Mouse (Mus musculus): ENCODE measurements around the gene Entpd7. TPM values are rescaled to one million over a fixed set of nuclear protein-coding genes. Genes with fewer than 3 reads are reported as not detected.
A peak's percentile ranks its signal among the peaks of the same experiment; 100 is the strongest.

Entpd7 gene
- polyA plus RNA-seq, 1 experiment: 6.5 TPM

- Histone ChIP-seq H3K27me3 (replicated peaks; ENCODE audit: control insufficient read depth, insufficient read depth, low read length) (no peaks in the 10 kb centered on the region), H3K36me3 (ENCODE audit: control insufficient read depth, insufficient read depth, low read length) (no peaks in the 10 kb centered on the region; the same call in 1 of the 2 replicates), H3K4me1 (ENCODE audit: control insufficient read depth, insufficient read depth, low read length) (peaks cover 15% of the 10 kb centered on the region), H3K4me3 (ENCODE audit: insufficient read depth, low read depth, low read length) (no peak overlapping the region), H3K27ac (ENCODE audit: insufficient read depth, low read depth, low read length) (peak overlapping the region; percentile 71; the same call in 1 of the 2 replicates)
- WGBS: 42% methylated on average over 5 of the region's 5 CpGs
- DNase-seq: peak; percentile 65
- TF ChIP-seq CTCF (conservative IDR thresholded peaks at IDR 0.05; ENCODE audit: insufficient read depth, insufficient read length, low read depth, low read length): no peak
- TF ChIP-seq POLR2A (IDR thresholded peaks at IDR 0.05; ENCODE audit: low read depth, low read length): no peak
These were observed 80.0 kb downstream of the Entpd7 start for GRCm38 (mm10) chr19:43769366-43769960.

GRCm38 (mm10) chr19:43770584-43770983 lies 81.1 kb downstream of the Entpd7 start:
- no peak for DNase-seq
- TF ChIP-seq CTCF (conservative IDR thresholded peaks at IDR 0.05; ENCODE audit: insufficient read depth, insufficient read length, low read depth, low read length): no peak
- H3K27me3 ChIP-seq (replicated peaks; ENCODE audit: control insufficient read depth, insufficient read depth, low read length): no peaks in the 10 kb centered on the region
- peaks cover 17% of the 10 kb centered on the region for H3K4me1 ChIP-seq (ENCODE audit: control insufficient read depth, insufficient read depth, low read length)
- no peak overlapping the region for H3K4me3 ChIP-seq (ENCODE audit: insufficient read depth, low read depth, low read length)
- no peaks in the 10 kb centered on the region; the same call in 1 of the 2 replicates for H3K36me3 ChIP-seq (ENCODE audit: control insufficient read depth, insufficient read depth, low read length)
- H3K27ac ChIP-seq (ENCODE audit: insufficient read depth, low read depth, low read length): no peak overlapping the region
- WGBS: 82% methylated on average over 4 of the region's 4 CpGs

- 85% methylated on average over 5 of the region's 5 CpGs for WGBS
- TF ChIP-seq CTCF (conservative IDR thresholded peaks at IDR 0.05; ENCODE audit: insufficient read depth, insufficient read length, low read depth, low read length) (no peak), POLR2A (IDR thresholded peaks at IDR 0.05; ENCODE audit: low read depth, low read length) (no peak)
- no peak for DNase-seq
- no peaks in the 10 kb centered on the region; the same call in 1 of the 2 replicates for H3K36me3 ChIP-seq (ENCODE audit: control insufficient read depth, insufficient read depth, low read length)
- no peak overlapping the region for H3K4me3 ChIP-seq (ENCODE audit: insufficient read depth, low read depth, low read length)
- H3K4me1 ChIP-seq (ENCODE audit: control insufficient read depth, insufficient read depth, low read length): peaks cover 19% of the 10 kb centered on the region
- H3K27me3 ChIP-seq (replicated peaks; ENCODE audit: control insufficient read depth, insufficient read depth, low read length): no peaks in the 10 kb centered on the region
- H3K27ac ChIP-seq (ENCODE audit: insufficient read depth, low read depth, low read length): no peak overlapping the region
These were observed 82.1 kb downstream of the Entpd7 start for GRCm38 (mm10) chr19:43771499-43771969.

GRCm38 (mm10) chr19:43772311-43772710 lies 82.8 kb downstream of the Entpd7 start:
- DNase-seq: peak; percentile 68
- Histone ChIP-seq H3K4me3 (ENCODE audit: insufficient read depth, low read depth, low read length) (no peak overlapping the region), H3K27me3 (replicated peaks; ENCODE audit: control insufficient read depth, insufficient read depth, low read length) (no peaks in the 10 kb centered on the region), H3K27ac (ENCODE audit: insufficient read depth, low read depth, low read length) (peak overlapping the region; percentile 78), H3K4me1 (ENCODE audit: control insufficient read depth, insufficient read depth, low read length) (peaks cover 20% of the 10 kb centered on the region), H3K36me3 (ENCODE audit: control insufficient read depth, insufficient read depth, low read length) (no peaks in the 10 kb centered on the region; the same call in 1 of the 2 replicates)
- 53% methylated on average over 6 of the region's 6 CpGs for WGBS
- no peak for TF ChIP-seq CTCF (conservative IDR thresholded peaks at IDR 0.05; ENCODE audit: insufficient read depth, insufficient read length, low read depth, low read length)
- no peak for TF ChIP-seq POLR2A (IDR thresholded peaks at IDR 0.05; ENCODE audit: low read depth, low read length)

- H3K27me3 ChIP-seq (replicated peaks; ENCODE audit: control insufficient read depth, insufficient read depth, low read length): no peaks in the 10 kb centered on the region
- peaks cover 10% of the 10 kb centered on the region; the same call in 1 of the 2 replicates for H3K4me1 ChIP-seq (ENCODE audit: control insufficient read depth, insufficient read depth, low read length)
- 58% methylated on average over 10 of the region's 10 CpGs for WGBS
- no peaks in the 10 kb centered on the region for H3K36me3 ChIP-seq (ENCODE audit: control insufficient read depth, insufficient read depth, low read length)
- peak overlapping the region; percentile 79 for H3K27ac ChIP-seq (ENCODE audit: insufficient read depth, low read depth, low read length)
- peak; percentile 72 for DNase-seq
- H3K4me3 ChIP-seq (ENCODE audit: insufficient read depth, low read depth, low read length): no peak overlapping the region
- TF ChIP-seq POLR2A (IDR thresholded peaks at IDR 0.05; ENCODE audit: low read depth, low read length): no peak
- no peak for TF ChIP-seq CTCF (conservative IDR thresholded peaks at IDR 0.05; ENCODE audit: insufficient read depth, insufficient read length, low read depth, low read length)
These were observed 86.0 kb downstream of the Entpd7 start for GRCm38 (mm10) chr19:43775433-43775832.

GRCm38 (mm10) chr19:43776561-43776960 lies 87.1 kb downstream of the Entpd7 start:
- Histone ChIP-seq H3K27me3 (replicated peaks; ENCODE audit: control insufficient read depth, insufficient read depth, low read length) (no peaks in the 10 kb centered on the region), H3K4me3 (ENCODE audit: insufficient read depth, low read depth, low read length) (no peak overlapping the region), H3K27ac (ENCODE audit: insufficient read depth, low read depth, low read length) (0 out of 2 replicates have a peak overlapping the region, but pooled peaks have one; percentile 35), H3K4me1 (ENCODE audit: control insufficient read depth, insufficient read depth, low read length) (peaks cover 10% of the 10 kb centered on the region; the same call in 1 of the 2 replicates), H3K36me3 (ENCODE audit: control insufficient read depth, insufficient read depth, low read length) (no peaks in the 10 kb centered on the region)
- 65% methylated on average over 4 of the region's 4 CpGs for WGBS
- DNase-seq: no peak
- TF ChIP-seq POLR2A (IDR thresholded peaks at IDR 0.05; ENCODE audit: low read depth, low read length) (no peak), CTCF (conservative IDR thresholded peaks at IDR 0.05; ENCODE audit: insufficient read depth, insufficient read length, low read depth, low read length) (no peak)

- peak; percentile 71 for DNase-seq
- H3K4me3 ChIP-seq (ENCODE audit: insufficient read depth, low read depth, low read length): no peak overlapping the region
- 30% methylated on average over 2 of the region's 2 CpGs for WGBS
- peaks cover 15% of the 10 kb centered on the region; the same call in 1 of the 2 replicates for H3K4me1 ChIP-seq (ENCODE audit: control insufficient read depth, insufficient read depth, low read length)
- no peaks in the 10 kb centered on the region for H3K27me3 ChIP-seq (replicated peaks; ENCODE audit: control insufficient read depth, insufficient read depth, low read length)
- peak overlapping the region; percentile 85 for H3K27ac ChIP-seq (ENCODE audit: insufficient read depth, low read depth, low read length)
- no peaks in the 10 kb centered on the region for H3K36me3 ChIP-seq (ENCODE audit: control insufficient read depth, insufficient read depth, low read length)
- TF ChIP-seq CTCF (conservative IDR thresholded peaks at IDR 0.05; ENCODE audit: insufficient read depth, insufficient read length, low read depth, low read length) (no peak), POLR2A (IDR thresholded peaks at IDR 0.05; ENCODE audit: low read depth, low read length) (no peak)
These were observed 87.8 kb downstream of the Entpd7 start for GRCm38 (mm10) chr19:43777308-43777707.
